Mouse (Mus musculus): ENCODE results near the gene Mrpl55. TPM values are rescaled to one million over a fixed set of nuclear protein-coding genes. Genes with fewer than 3 reads are reported as not detected.
A peak's percentile ranks its signal among the peaks of the same experiment; 100 is the strongest.

The Mrpl55 gene
- polyA plus RNA-seq, 1 experiment from 2014 or later, result 89.8 TPM

- H3K36me3 ChIP-seq (replicated peaks; ENCODE audit: control insufficient read depth, insufficient read depth, low read depth, low read length), result no peaks in the 10 kb centered on the region
- 3% methylated on average over 14 of the region's 15 CpGs for WGBS
- H3K9me3 ChIP-seq (replicated peaks; ENCODE audit: control insufficient read depth, low read length), result no peaks in the 10 kb centered on the region
- no peak overlapping the region for H3K9ac ChIP-seq (replicated peaks; ENCODE audit: low read length)
- peaks cover 5% of the 10 kb centered on the region for H3K4me1 ChIP-seq (ENCODE audit: control insufficient read depth, insufficient read depth, low read length)
- H3K4me3 ChIP-seq (ENCODE audit: low read depth, low read length), result no peak overlapping the region
- ATAC-seq (replicated peaks; ENCODE audit: insufficient number of reproducible peaks, low FRiP score, low TSS enrichment, low read depth) (peak; percentile 75), DNase-seq (ENCODE audit: low spot score) (peak; percentile 74)
- H3K27ac ChIP-seq (replicated peaks; ENCODE audit: low read depth, low read length), result no peak overlapping the region
- no peak overlapping the region for H3K4me2 ChIP-seq (ENCODE audit: low read depth, low read length)
- peaks cover 2% of the 10 kb centered on the region; the same call in 1 of the 2 replicates for H3K27me3 ChIP-seq (ENCODE audit: control insufficient read depth, insufficient read depth, low read length)
These were observed 36.5 kb downstream of the Mrpl55 start for GRCm38 (mm10) chr11:59238525-59239427.

DNA sequence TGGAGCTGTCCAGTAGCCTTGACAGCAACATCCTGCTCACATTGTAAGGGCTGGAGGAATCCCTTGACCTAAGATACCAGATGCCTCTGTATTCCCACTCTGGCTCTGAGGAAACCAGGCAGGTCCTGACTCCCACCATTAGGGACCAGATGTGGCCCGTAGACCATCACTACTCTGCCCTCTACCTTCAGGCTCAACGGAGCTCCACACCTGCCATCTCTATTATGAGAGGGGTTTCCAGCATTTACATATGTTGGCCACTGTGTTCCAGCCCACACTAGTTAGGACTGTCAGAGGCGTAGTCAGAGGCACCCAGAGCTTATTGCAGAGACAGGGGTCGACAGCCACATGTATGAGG is 37.1 kb downstream of the Mrpl55 start:
- 50% methylated on average over 4 of the region's 4 CpGs for WGBS
- Histone ChIP-seq H3K27ac (replicated peaks; ENCODE audit: low read depth, low read length) (no peak overlapping the region), H3K4me3 (ENCODE audit: low read depth, low read length) (no peak overlapping the region)

DNA sequence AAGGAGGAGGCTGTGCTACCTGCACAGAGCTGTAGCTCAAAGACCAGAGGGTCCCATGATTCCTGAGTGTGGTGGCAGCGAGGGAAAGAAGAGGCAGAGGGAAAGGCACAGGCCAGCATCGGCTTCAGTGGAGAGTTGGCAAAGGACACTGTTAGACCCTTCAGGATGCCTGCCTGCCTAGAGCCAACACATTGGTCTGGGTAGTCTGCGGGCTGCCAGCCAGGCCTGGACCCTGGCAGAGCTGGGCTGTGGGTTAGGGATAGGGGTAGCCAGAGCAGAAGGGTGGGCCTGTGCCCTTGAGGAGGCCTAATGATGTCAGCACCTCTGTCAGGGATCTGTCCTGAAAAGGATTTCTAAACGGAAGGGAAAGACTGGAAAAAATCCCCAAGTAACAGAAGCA is 37.5 kb downstream of the Mrpl55 start:
- no peak for DNase-seq (ENCODE audit: low spot score)
- no peak overlapping the region for H3K9ac ChIP-seq (replicated peaks; ENCODE audit: low read length)
- WGBS, result 76% methylated on average over 4 of the region's 4 CpGs
- 0 out of 2 replicates have a peak, but pooled peaks have one; percentile 41 for ATAC-seq (replicated peaks; ENCODE audit: insufficient number of reproducible peaks, low FRiP score, low TSS enrichment, low read depth)
- H3K27ac ChIP-seq (replicated peaks; ENCODE audit: low read depth, low read length), result no peak overlapping the region
- H3K4me3 ChIP-seq (ENCODE audit: low read depth, low read length), result no peak overlapping the region
- H3K9me3 ChIP-seq (replicated peaks; ENCODE audit: control insufficient read depth, low read length), result no peaks in the 10 kb centered on the region
- peaks cover 5% of the 10 kb centered on the region for H3K4me1 ChIP-seq (ENCODE audit: control insufficient read depth, insufficient read depth, low read length)
- peaks cover 2% of the 10 kb centered on the region; the same call in 1 of the 2 replicates for H3K27me3 ChIP-seq (ENCODE audit: control insufficient read depth, insufficient read depth, low read length)
- no peak overlapping the region for H3K4me2 ChIP-seq (ENCODE audit: low read depth, low read length)
- H3K36me3 ChIP-seq (replicated peaks; ENCODE audit: control insufficient read depth, insufficient read depth, low read depth, low read length), result no peaks in the 10 kb centered on the region

More for the DNA sequence above, 37.1 kb downstream of the Mrpl55 start:
- H3K4me2 ChIP-seq (ENCODE audit: low read depth, low read length), result no peak overlapping the region
- H3K27me3 ChIP-seq (ENCODE audit: control insufficient read depth, insufficient read depth, low read length), result peaks cover 2% of the 10 kb centered on the region; the same call in 1 of the 2 replicates
- no peaks in the 10 kb centered on the region for H3K36me3 ChIP-seq (replicated peaks; ENCODE audit: control insufficient read depth, insufficient read depth, low read depth, low read length)
- peak; percentile 5; the same call in 1 of the 2 replicates for ATAC-seq (replicated peaks; ENCODE audit: insufficient number of reproducible peaks, low FRiP score, low TSS enrichment, low read depth)
- H3K4me1 ChIP-seq (ENCODE audit: control insufficient read depth, insufficient read depth, low read length), result peaks cover 5% of the 10 kb centered on the region
- no peak for DNase-seq (ENCODE audit: low spot score)
- no peaks in the 10 kb centered on the region for H3K9me3 ChIP-seq (replicated peaks; ENCODE audit: control insufficient read depth, low read length)
- H3K9ac ChIP-seq (replicated peaks; ENCODE audit: low read length), result no peak overlapping the region

DNA sequence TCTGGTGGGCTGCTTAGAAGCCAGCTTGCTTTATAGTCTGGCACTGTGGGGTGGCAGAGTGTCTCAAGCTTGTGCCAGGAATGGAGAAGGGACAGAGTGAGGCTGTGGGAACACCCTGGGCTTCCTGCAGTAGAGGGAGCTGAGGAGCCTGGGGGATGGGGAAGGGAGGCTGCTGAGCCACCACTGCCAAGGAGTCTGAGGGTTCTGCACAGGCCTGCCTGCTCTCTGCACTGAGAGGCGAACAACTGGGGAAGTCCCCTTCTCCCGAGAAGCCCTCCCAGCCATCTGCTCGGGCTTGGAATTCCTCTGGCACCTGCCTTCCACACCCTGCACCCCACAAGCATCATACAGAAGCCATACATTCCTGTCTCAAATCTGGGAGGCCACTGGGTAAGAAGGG is 39.6 kb downstream of the Mrpl55 start:
- H3K27me3 ChIP-seq (ENCODE audit: control insufficient read depth, insufficient read depth, low read length), result peaks cover 2% of the 10 kb centered on the region; the same call in 1 of the 2 replicates
- no peak overlapping the region for H3K9ac ChIP-seq (replicated peaks; ENCODE audit: low read length)
- H3K4me2 ChIP-seq (ENCODE audit: low read depth, low read length), result no peak overlapping the region
- H3K9me3 ChIP-seq (replicated peaks; ENCODE audit: control insufficient read depth, low read length), result no peaks in the 10 kb centered on the region
- no peak overlapping the region for H3K4me3 ChIP-seq (ENCODE audit: low read depth, low read length)
- H3K27ac ChIP-seq (replicated peaks; ENCODE audit: low read depth, low read length), result no peak overlapping the region
- peaks cover 5% of the 10 kb centered on the region for H3K4me1 ChIP-seq (ENCODE audit: control insufficient read depth, insufficient read depth, low read length)
- no peak for ATAC-seq (replicated peaks; ENCODE audit: insufficient number of reproducible peaks, low FRiP score, low TSS enrichment, low read depth)
- H3K36me3 ChIP-seq (replicated peaks; ENCODE audit: control insufficient read depth, insufficient read depth, low read depth, low read length), result no peaks in the 10 kb centered on the region
- no peak for DNase-seq (ENCODE audit: low spot score)
- 47% methylated on average over 3 of the region's 3 CpGs for WGBS

GRCm38 (mm10) chr11:59243856-59244255 is 41.6 kb downstream of the Mrpl55 start:
- Histone ChIP-seq H3K36me3 (replicated peaks; ENCODE audit: control insufficient read depth, insufficient read depth, low read depth, low read length) (no peaks in the 10 kb centered on the region), H3K9ac (replicated peaks; ENCODE audit: low read length) (no peak overlapping the region), H3K27ac (replicated peaks; ENCODE audit: low read depth, low read length) (no peak overlapping the region), H3K4me1 (ENCODE audit: control insufficient read depth, insufficient read depth, low read length) (peaks cover 4% of the 10 kb centered on the region), H3K4me2 (ENCODE audit: low read depth, low read length) (no peak overlapping the region), H3K9me3 (replicated peaks; ENCODE audit: control insufficient read depth, low read length) (no peaks in the 10 kb centered on the region), H3K27me3 (ENCODE audit: control insufficient read depth, insufficient read depth, low read length) (peaks cover 2% of the 10 kb centered on the region; the same call in 1 of the 2 replicates), H3K4me3 (ENCODE audit: low read depth, low read length) (no peak overlapping the region)
- DNase-seq (ENCODE audit: low spot score) (no peak), ATAC-seq (replicated peaks; ENCODE audit: insufficient number of reproducible peaks, low FRiP score, low TSS enrichment, low read depth) (no peak)
- 43% methylated on average over 6 of the region's 6 CpGs for WGBS

GRCm38 (mm10) chr11:59248101-59248500 is 45.8 kb downstream of the Mrpl55 start:
- ATAC-seq (replicated peaks; ENCODE audit: insufficient number of reproducible peaks, low FRiP score, low TSS enrichment, low read depth), result no peak
- Histone ChIP-seq H3K9ac (replicated peaks; ENCODE audit: low read length) (no peak overlapping the region), H3K4me2 (ENCODE audit: low read depth, low read length) (no peak overlapping the region), H3K27ac (replicated peaks; ENCODE audit: low read depth, low read length) (no peak overlapping the region), H3K36me3 (replicated peaks; ENCODE audit: control insufficient read depth, insufficient read depth, low read depth, low read length) (no peaks in the 10 kb centered on the region), H3K4me1 (ENCODE audit: control insufficient read depth, insufficient read depth, low read length) (no peaks in the 10 kb centered on the region), H3K4me3 (ENCODE audit: low read depth, low read length) (no peak overlapping the region), H3K27me3 (ENCODE audit: control insufficient read depth, insufficient read depth, low read length) (no peaks in the 10 kb centered on the region), H3K9me3 (replicated peaks; ENCODE audit: control insufficient read depth, low read length) (no peaks in the 10 kb centered on the region)
- DNase-seq (ENCODE audit: low spot score), result no peak
- WGBS, result 66% methylated on average over 10 of the region's 10 CpGs

Other genes starting within 250 kb of the Mrpl55 start
- gene Hist3h2a, start 247.8 kb upstream of the Mrpl55 start, polyA plus RNA-seq (2014; fragmentation: Nextera tagmentation; extraction: Ambion mirVana), result 33.0 and 35.0 TPM in 2 replicates
- gene Trim17, start 247.8 kb upstream of the Mrpl55 start, polyA plus RNA-seq (2014; fragmentation: Nextera tagmentation; extraction: Ambion mirVana), result 0.14 and 0.39 TPM in 2 replicates
- gene Trim11, start 224.4 kb upstream of the Mrpl55 start, polyA plus RNA-seq (2014; fragmentation: Nextera tagmentation; extraction: Ambion mirVana), result 15.0 and 18.4 TPM in 2 replicates
- gene Obscn, start 66.1 kb upstream of the Mrpl55 start, polyA plus RNA-seq (2014; fragmentation: Nextera tagmentation; extraction: Ambion mirVana), result 0.04 and 0.62 TPM in 2 replicates
- gene Iba57, start 38.7 kb upstream of the Mrpl55 start, polyA plus RNA-seq (2014; fragmentation: Nextera tagmentation; extraction: Ambion mirVana), result 1.5 and 2.6 TPM in 2 replicates
- 0.15 TPM in 1 of 2 replicates, not detected in the other for gene Gjc2, start 19.3 kb upstream of the Mrpl55 start, polyA plus RNA-seq (2014; fragmentation: Nextera tagmentation; extraction: Ambion mirVana)
- 121 and 139 TPM in 2 replicates for gene Guk1, start 10.3 kb upstream of the Mrpl55 start, polyA plus RNA-seq (2014; fragmentation: Nextera tagmentation; extraction: Ambion mirVana)
- 35.7 and 36.8 TPM in 2 replicates for gene 2310033P09Rik, start 5.8 kb downstream of the Mrpl55 start, polyA plus RNA-seq (2014; fragmentation: Nextera tagmentation; extraction: Ambion mirVana)
- gene Arf1, start 25.8 kb downstream of the Mrpl55 start, polyA plus RNA-seq (2014; fragmentation: Nextera tagmentation; extraction: Ambion mirVana), result 626 and 650 TPM in 2 replicates
- 0.39 and 0.77 TPM in 2 replicates for gene Wnt3a, start 88.3 kb downstream of the Mrpl55 start, polyA plus RNA-seq (2014; fragmentation: Nextera tagmentation; extraction: Ambion mirVana)
- 1.6 and 1.8 TPM in 2 replicates for gene Wnt9a, start 104.4 kb downstream of the Mrpl55 start, polyA plus RNA-seq (2014; fragmentation: Nextera tagmentation; extraction: Ambion mirVana)
- gene Prss38, start 173.2 kb downstream of the Mrpl55 start, polyA plus RNA-seq (2014; fragmentation: Nextera tagmentation; extraction: Ambion mirVana), result 0.17 TPM in 1 of 2 replicates, not detected in the other
- gene Jmjd4, start 247.6 kb downstream of the Mrpl55 start, polyA plus RNA-seq (2014; fragmentation: Nextera tagmentation; extraction: Ambion mirVana), result 16.1 and 16.2 TPM in 2 replicates
- gene Snap47, start 248.7 kb downstream of the Mrpl55 start, polyA plus RNA-seq (2014; fragmentation: Nextera tagmentation; extraction: Ambion mirVana), result 177 and 191 TPM in 2 replicates

Data from embryonic facial prominence, embryonic 11.5 days (tissue).